Mouse (Mus musculus): ENCODE measurements around the gene Gm21976. TPM values are rescaled to one million over a fixed set of nuclear protein-coding genes. Genes with fewer than 3 reads are reported as not detected.

Gm21976 gene
- polyA plus RNA-seq, 1 experiment = not detected

DNA sequence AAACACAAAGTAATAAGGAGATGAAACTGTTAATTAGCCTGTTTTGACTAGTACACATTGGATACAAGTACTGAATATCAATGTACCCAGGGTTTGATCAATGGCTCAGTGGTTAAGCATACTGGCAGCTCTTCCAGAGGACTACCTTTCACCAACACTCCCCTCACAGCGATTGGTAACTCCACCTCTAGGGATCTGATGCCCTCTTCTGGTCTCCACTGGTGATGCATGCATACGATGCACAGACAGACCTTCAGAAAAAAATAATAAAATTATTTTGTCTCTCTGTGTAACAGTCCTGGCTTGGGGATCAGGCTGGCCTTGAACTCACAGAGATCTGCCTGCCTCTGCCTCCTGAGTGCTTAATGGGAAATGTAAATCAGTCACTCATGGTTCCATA, 52.4 kb downstream of the Gm21976 start:
- Histone ChIP-seq H3ac (ENCODE audit: control insufficient read depth, insufficient read length) (no peak overlapping the region), H3K79me2 (ENCODE audit: control insufficient read depth, insufficient read depth) (no peaks in the 10 kb centered on the region), H3K4me2 (ENCODE audit: low read depth) (no peak overlapping the region), H3K27me3 (ENCODE audit: control insufficient read depth, insufficient read depth, insufficient read length) (peaks cover under 1% of the 10 kb centered on the region), H3K36me3 (ENCODE audit: control insufficient read depth, insufficient read depth) (no peaks in the 10 kb centered on the region), H3K4me3 (no peak overlapping the region)
- TF ChIP-seq SRF (IDR thresholded peaks at IDR 0.05; ENCODE audit: control insufficient read depth, insufficient read length, low read depth) (no peak), MAX (IDR thresholded peaks at IDR 0.05; ENCODE audit: low read depth) (no peak), CEBPB (IDR thresholded peaks at IDR 0.05; ENCODE audit: insufficient read depth, poor library complexity, severe bottlenecking) (no peak), TCF12 (IDR thresholded peaks at IDR 0.05; ENCODE audit: insufficient read depth, poor library complexity, severe bottlenecking) (no peak), TCF3 (IDR thresholded peaks at IDR 0.05; ENCODE audit: insufficient read length, low read depth) (no peak), POLR2AphosphoS2 (IDR thresholded peaks at IDR 0.05; ENCODE audit: insufficient read length, low read depth) (no peak)

- H3K4me2 ChIP-seq (ENCODE audit: low read depth) = no peak overlapping the region
- H3K4me3 ChIP-seq = no peak overlapping the region
- no peaks in the 10 kb centered on the region for H3K79me2 ChIP-seq (ENCODE audit: control insufficient read depth, insufficient read depth)
- no peaks in the 10 kb centered on the region for H3K36me3 ChIP-seq (ENCODE audit: control insufficient read depth, insufficient read depth)
- H3ac ChIP-seq (ENCODE audit: control insufficient read depth, insufficient read length) = no peak overlapping the region
- H3K27me3 ChIP-seq (ENCODE audit: control insufficient read depth, insufficient read depth, insufficient read length) = peaks cover 15% of the 10 kb centered on the region
- TF ChIP-seq E2F4 (IDR thresholded peaks at IDR 0.05; ENCODE audit: insufficient read depth) (no peak), MYOD1 (IDR thresholded peaks at IDR 0.05; ENCODE audit: control insufficient read depth in 1 of 3, insufficient read length in 2 of 3, low read depth in 2 of 3) (no peak), TCF12 (IDR thresholded peaks at IDR 0.05; ENCODE audit: insufficient read depth, poor library complexity, severe bottlenecking) (no peak), USF1 (IDR thresholded peaks at IDR 0.05; ENCODE audit: low read depth) (no peak), POLR2A (IDR thresholded peaks at IDR 0.05; ENCODE audit: insufficient read length, low read depth) (no peak), MYOG (IDR thresholded peaks at IDR 0.05; ENCODE audit: control insufficient read depth in 1 of 3, insufficient read depth in 1 of 3, insufficient read length in 2 of 3, low read depth in 2 of 3) (no peak), POLR2AphosphoS2 (IDR thresholded peaks at IDR 0.05; ENCODE audit: insufficient read length, low read depth) (no peak), TCF3 (IDR thresholded peaks at IDR 0.05; ENCODE audit: insufficient read length, low read depth) (no peak), CEBPB (IDR thresholded peaks at IDR 0.05; ENCODE audit: insufficient read depth, poor library complexity, severe bottlenecking) (no peak), REST (IDR thresholded peaks at IDR 0.05; ENCODE audit: insufficient read depth, insufficient read length) (no peak)
Observed at GRCm38 (mm10) chr13:98336205-98336604, 56.5 kb downstream of the Gm21976 start.

GRCm38 (mm10) chr13:98340506-98340905, 60.8 kb downstream of the Gm21976 start:
- Histone ChIP-seq H3K36me3 (ENCODE audit: control insufficient read depth, insufficient read depth) (no peaks in the 10 kb centered on the region), H3ac (ENCODE audit: control insufficient read depth, insufficient read length) (no peak overlapping the region), H3K79me2 (ENCODE audit: control insufficient read depth, insufficient read depth) (no peaks in the 10 kb centered on the region), H3K27me3 (ENCODE audit: control insufficient read depth, insufficient read depth, insufficient read length) (peaks cover 27% of the 10 kb centered on the region), H3K4me3 (no peak overlapping the region), H3K4me2 (ENCODE audit: low read depth) (no peak overlapping the region)
- TF ChIP-seq TCF3 (IDR thresholded peaks at IDR 0.05; ENCODE audit: insufficient read length, low read depth) (no peak), POLR2AphosphoS2 (IDR thresholded peaks at IDR 0.05; ENCODE audit: insufficient read length, low read depth) (no peak), E2F4 (IDR thresholded peaks at IDR 0.05; ENCODE audit: insufficient read depth) (no peak), SRF (IDR thresholded peaks at IDR 0.05; ENCODE audit: control insufficient read depth, insufficient read length, low read depth) (no peak), POLR2A (IDR thresholded peaks at IDR 0.05; ENCODE audit: insufficient read length, low read depth) (no peak), CEBPB (IDR thresholded peaks at IDR 0.05; ENCODE audit: insufficient read depth, poor library complexity, severe bottlenecking) (no peak), MAX (IDR thresholded peaks at IDR 0.05; ENCODE audit: low read depth) (no peak), TCF12 (IDR thresholded peaks at IDR 0.05; ENCODE audit: insufficient read depth, poor library complexity, severe bottlenecking) (no peak), MYOG (IDR thresholded peaks at IDR 0.05; ENCODE audit: control insufficient read depth in 1 of 3, insufficient read depth in 1 of 3, insufficient read length in 2 of 3, low read depth in 2 of 3) (no peak), REST (IDR thresholded peaks at IDR 0.05; ENCODE audit: insufficient read depth, insufficient read length) (no peak), MYOD1 (IDR thresholded peaks at IDR 0.05; ENCODE audit: control insufficient read depth in 1 of 3, insufficient read length in 2 of 3, low read depth in 2 of 3) (no peak), USF1 (IDR thresholded peaks at IDR 0.05; ENCODE audit: low read depth) (no peak)

GRCm38 (mm10) chr13:98349491-98349890, 69.8 kb downstream of the Gm21976 start:
- H3K4me2 ChIP-seq (ENCODE audit: low read depth) = no peak overlapping the region
- H3K27me3 ChIP-seq (ENCODE audit: control insufficient read depth, insufficient read depth, insufficient read length) = peaks cover 28% of the 10 kb centered on the region
- no peak for TF ChIP-seq E2F4 (IDR thresholded peaks at IDR 0.05; ENCODE audit: insufficient read depth)
- TF ChIP-seq CEBPB (IDR thresholded peaks at IDR 0.05; ENCODE audit: insufficient read depth, poor library complexity, severe bottlenecking) = no peak
- TF ChIP-seq USF1 (IDR thresholded peaks at IDR 0.05; ENCODE audit: low read depth) = no peak
- no peak for TF ChIP-seq TCF12 (IDR thresholded peaks at IDR 0.05; ENCODE audit: insufficient read depth, poor library complexity, severe bottlenecking)
- no peak for TF ChIP-seq MYOD1 (IDR thresholded peaks at IDR 0.05; ENCODE audit: control insufficient read depth in 1 of 3, insufficient read length in 2 of 3, low read depth in 2 of 3)
- TF ChIP-seq TCF3 (IDR thresholded peaks at IDR 0.05; ENCODE audit: insufficient read length, low read depth) = no peak
- no peak for TF ChIP-seq SRF (IDR thresholded peaks at IDR 0.05; ENCODE audit: control insufficient read depth, insufficient read length, low read depth)
- H3K79me2 ChIP-seq (ENCODE audit: control insufficient read depth, insufficient read depth) = no peaks in the 10 kb centered on the region
- no peak overlapping the region for H3K4me3 ChIP-seq
- H3K36me3 ChIP-seq (ENCODE audit: control insufficient read depth, insufficient read depth) = no peaks in the 10 kb centered on the region
- H3ac ChIP-seq (ENCODE audit: control insufficient read depth, insufficient read length) = no peak overlapping the region

- Histone ChIP-seq H3K27me3 (ENCODE audit: control insufficient read depth, insufficient read depth, insufficient read length) (peaks cover 37% of the 10 kb centered on the region), H3K4me3 (no peak overlapping the region), H3K4me2 (ENCODE audit: low read depth) (no peak overlapping the region), H3K79me2 (ENCODE audit: control insufficient read depth, insufficient read depth) (no peaks in the 10 kb centered on the region), H3ac (ENCODE audit: control insufficient read depth, insufficient read length) (no peak overlapping the region), H3K36me3 (ENCODE audit: control insufficient read depth, insufficient read depth) (no peaks in the 10 kb centered on the region)
- TF ChIP-seq SRF (IDR thresholded peaks at IDR 0.05; ENCODE audit: control insufficient read depth, insufficient read length, low read depth) (no peak), POLR2A (IDR thresholded peaks at IDR 0.05; ENCODE audit: insufficient read length, low read depth) (no peak), MYOD1 (IDR thresholded peaks at IDR 0.05; ENCODE audit: control insufficient read depth in 1 of 3, insufficient read length in 2 of 3, low read depth in 2 of 3) (no peak), E2F4 (IDR thresholded peaks at IDR 0.05; ENCODE audit: insufficient read depth) (no peak), CEBPB (IDR thresholded peaks at IDR 0.05; ENCODE audit: insufficient read depth, poor library complexity, severe bottlenecking) (no peak), MYOG (IDR thresholded peaks at IDR 0.05; ENCODE audit: control insufficient read depth in 1 of 3, insufficient read depth in 1 of 3, insufficient read length in 2 of 3, low read depth in 2 of 3) (no peak), USF1 (IDR thresholded peaks at IDR 0.05; ENCODE audit: low read depth) (no peak), REST (IDR thresholded peaks at IDR 0.05; ENCODE audit: insufficient read depth, insufficient read length) (no peak), POLR2AphosphoS2 (IDR thresholded peaks at IDR 0.05; ENCODE audit: insufficient read length, low read depth) (no peak), TCF12 (IDR thresholded peaks at IDR 0.05; ENCODE audit: insufficient read depth, poor library complexity, severe bottlenecking) (no peak), TCF3 (IDR thresholded peaks at IDR 0.05; ENCODE audit: insufficient read length, low read depth) (no peak), MAX (IDR thresholded peaks at IDR 0.05; ENCODE audit: low read depth) (no peak)
Observed at GRCm38 (mm10) chr13:98351527-98351926, 71.8 kb downstream of the Gm21976 start.
